Mouse (Mus musculus) hindbrain, embryonic 10.5 days (tissue): Measurements from ENCODE around the gene Gne. TPM values are rescaled to one million over a fixed set of nuclear protein-coding genes. Genes with fewer than 3 reads are reported as not detected.

Experiments used
- polyA plus RNA-seq: library from polyadenylated mRNA; unstranded; fragments of >200 nt; fragmentation: Nextera tagmentation; extraction: Ambion mirVana; gene quantifications from 2 replicates; pipeline ENCODE4 v1.2.1, GENCODE M21; 2016

Gne gene
- polyA plus RNA-seq, 1 experiment from 2014 or later = 20.1 TPM

Other genes with a start within 250 kb of the Gne start
- gene Olfr157, start 244.0 kb downstream of the Gne start, polyA plus RNA-seq = not detected in 2 replicates
- not detected in 2 replicates for gene Olfr155, start 232.6 kb downstream of the Gne start, polyA plus RNA-seq
- 11.4 and 11.9 TPM in 2 replicates for gene Reck, start 208.6 kb downstream of the Gne start, polyA plus RNA-seq
- 70.2 and 84.9 TPM in 2 replicates for gene Glipr2, start 126.8 kb downstream of the Gne start, polyA plus RNA-seq
- gene Ccin, start 100.7 kb downstream of the Gne start, polyA plus RNA-seq = not detected in 2 replicates
- 220 and 239 TPM in 2 replicates for gene Clta, start 79.7 kb downstream of the Gne start, polyA plus RNA-seq
- gene Rnf38, start 149.6 kb upstream of the Gne start, polyA plus RNA-seq = 33.9 and 39.0 TPM in 2 replicates
- 53.7 and 74.1 TPM in 2 replicates for gene Melk, start 216.7 kb upstream of the Gne start, polyA plus RNA-seq